Mouse (Mus musculus) lung, postnatal 4 days (tissue): ENCODE measurements at regions not wholly inside any gene's neighbourhood (a gene's known extent, or its start where the extent isn't known, plus 50 kb on each side); places are given as distances from the start of the nearest gene placed in this dataset.
"Not testable (repeated sequence)": the region's sequence is repeated elsewhere in the genome, so short reads cannot be mapped to it uniquely, and the experiment has no call there.

ENCODE experiments used
- DNase-seq, 2 experiments: peaks; one replicate each; pipeline ENCODE4 v3.0.0; 2021

DNA sequence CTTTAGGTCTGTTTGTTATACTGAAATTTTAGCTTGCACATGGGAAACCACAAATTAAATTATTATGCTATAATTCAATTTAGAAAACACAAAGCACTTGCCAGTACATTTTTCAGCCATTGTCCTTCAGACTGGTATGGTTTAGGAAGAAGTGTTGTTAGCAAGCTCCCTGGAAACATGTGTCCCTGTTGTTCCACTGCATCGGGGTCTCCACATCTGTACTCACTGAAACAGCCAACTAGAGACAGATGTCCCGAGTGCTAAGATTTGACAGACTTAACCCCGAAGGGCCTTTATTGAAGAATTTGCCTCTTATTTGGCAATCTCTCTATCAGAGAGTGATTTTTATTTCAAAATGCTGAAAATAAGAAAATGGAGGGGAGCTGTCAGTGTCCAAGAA, 362.6 kb downstream of the Rfpl4b start:
- no peak for DNase-seq

GRCm38 (mm10) chr10:38458424-38458823, 363.2 kb downstream of the Rfpl4b start:
- DNase-seq = no peak

GRCm38 (mm10) chr10:38456786-38457185, 364.8 kb downstream of the Rfpl4b start:
- DNase-seq = no peak

DNA sequence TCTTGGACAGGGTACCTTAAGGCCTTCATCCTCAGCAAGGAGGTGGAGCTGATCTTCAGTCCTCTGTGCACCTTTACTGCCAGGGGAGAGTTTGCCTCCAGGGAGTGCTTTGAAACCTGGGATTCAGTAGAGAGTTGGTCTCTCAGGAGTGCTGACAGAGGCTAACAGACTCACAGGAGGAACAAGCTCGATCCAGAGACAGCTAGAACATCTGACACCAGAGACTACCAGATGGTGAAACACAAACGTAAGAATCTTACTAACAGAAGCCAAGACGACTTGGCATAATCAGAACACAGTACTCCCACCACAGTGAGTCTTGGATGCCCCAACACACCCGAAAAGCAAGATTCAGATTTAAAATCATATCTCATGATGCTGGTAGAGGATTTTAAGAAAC, 372.3 kb downstream of the Rfpl4b start:
- no peak for DNase-seq

- DNase-seq = no peak
Observed at GRCm38 (mm10) chr10:38447706-38448105, 373.9 kb downstream of the Rfpl4b start.

DNA sequence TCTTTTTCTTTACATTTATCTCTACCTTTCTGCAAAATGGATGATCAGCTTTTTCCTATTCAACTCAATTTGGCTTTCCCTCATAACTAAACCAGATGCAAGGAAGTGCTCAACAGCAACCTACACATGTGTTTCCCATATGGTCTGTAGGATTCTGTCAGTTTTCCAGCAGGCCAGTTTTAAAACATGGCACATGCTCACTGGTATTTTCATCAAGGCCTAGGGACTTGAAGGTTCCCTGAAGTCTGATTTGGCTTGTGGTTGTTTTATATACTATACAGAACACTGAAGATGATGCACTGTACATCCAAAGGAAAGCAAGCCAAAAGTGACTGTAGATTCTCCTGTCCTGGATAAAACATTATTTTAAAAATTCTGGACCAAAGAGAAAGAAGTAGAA, 374.3 kb downstream of the Rfpl4b start:
- DNase-seq = no peak

- no peak for DNase-seq
Observed at GRCm38 (mm10) chr10:38439286-38439685, 382.3 kb downstream of the Rfpl4b start.

DNA sequence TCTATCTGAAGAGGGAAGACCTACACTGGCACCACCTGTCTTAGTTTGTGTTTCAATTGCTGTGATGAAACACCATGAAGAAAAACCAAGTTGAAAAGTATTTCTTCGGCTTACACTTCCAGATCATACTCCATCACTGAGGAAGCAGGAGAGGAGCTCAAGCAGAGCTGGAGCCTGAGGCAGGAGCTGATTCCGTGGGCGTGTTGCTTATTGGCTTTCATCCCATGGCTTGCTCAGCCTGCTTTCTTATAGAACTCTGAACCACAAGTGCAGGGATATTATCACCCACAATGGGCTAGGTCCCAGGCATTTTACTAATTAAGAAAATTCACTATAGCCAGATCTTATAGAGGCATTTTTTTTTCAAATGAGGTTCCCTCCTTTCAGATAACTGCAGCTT, 384.7 kb downstream of the Rfpl4b start:
- no peak for DNase-seq

- no peak for DNase-seq
Observed at GRCm38 (mm10) chr10:38421541-38421940, 400.0 kb downstream of the Rfpl4b start.

DNA sequence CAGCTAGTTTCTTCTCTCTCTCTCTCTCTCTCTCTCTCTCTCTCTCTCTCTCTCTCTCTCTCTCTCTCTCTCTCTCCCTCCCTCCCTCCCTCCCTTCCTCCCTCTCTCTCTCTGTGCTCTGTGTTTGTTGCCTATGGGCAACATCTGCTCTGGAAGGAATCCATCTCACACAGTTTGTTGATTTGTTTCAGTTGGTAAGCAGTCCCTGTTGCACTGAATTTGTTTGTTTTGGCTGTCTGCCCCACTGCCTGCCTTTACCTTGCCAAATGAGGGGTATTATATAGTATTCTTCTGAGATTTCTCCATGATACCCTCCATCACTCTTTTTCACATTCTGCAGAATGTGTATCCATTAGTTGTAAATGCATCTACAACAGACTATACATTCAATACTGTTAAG, 401.8 kb downstream of the Rfpl4b start:
- no peak for DNase-seq

DNA sequence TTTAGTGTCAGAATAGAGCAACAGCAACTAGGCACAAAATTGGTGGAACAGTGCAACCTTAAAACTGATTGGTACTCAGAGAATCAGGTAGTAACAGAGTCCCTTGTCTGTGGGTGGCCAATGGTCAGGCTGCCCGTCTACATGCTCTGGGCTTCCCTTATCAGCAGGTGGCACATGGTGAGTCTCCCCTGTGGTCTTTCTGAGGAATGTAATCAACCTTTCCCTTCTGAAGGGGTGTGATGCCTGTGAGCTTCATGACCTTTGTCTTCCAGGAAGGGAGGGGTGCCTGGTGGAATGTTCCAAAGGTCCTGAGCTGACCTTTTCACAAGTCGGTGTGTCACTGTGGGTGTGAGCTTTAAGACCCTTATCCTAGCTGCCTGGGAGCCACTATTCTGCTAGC, 438.4 kb downstream of the Rfpl4b start:
- DNase-seq = no peak

DNA sequence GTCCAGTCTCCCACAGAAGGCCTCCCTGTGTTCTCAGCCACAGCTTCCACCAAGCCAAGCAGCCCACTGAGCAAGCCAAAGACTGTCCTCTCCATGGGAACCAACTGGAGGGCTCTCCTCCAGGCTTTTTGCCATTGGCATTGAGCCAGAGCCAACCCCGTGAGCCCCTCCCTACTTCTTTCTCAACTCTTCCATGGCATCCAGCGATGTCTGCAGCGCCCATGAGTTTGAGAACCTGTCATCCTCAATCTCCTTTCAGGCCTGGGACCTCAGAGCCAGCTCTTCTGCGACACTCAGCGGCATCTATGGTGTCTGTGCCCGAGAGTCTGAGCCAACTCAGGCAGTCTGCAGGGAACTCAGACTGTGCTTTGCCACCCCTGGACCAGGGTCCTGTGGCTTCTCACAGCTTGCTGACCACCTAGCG, 439.7 kb downstream of the Rfpl4b start:
- DNase-seq = peak in 1 of 2 experiments; percentile 28

- peak; percentile 6 to 17 for DNase-seq
Observed at GRCm38 (mm10) chr10:38380388-38380787, 441.2 kb downstream of the Rfpl4b start.

DNA sequence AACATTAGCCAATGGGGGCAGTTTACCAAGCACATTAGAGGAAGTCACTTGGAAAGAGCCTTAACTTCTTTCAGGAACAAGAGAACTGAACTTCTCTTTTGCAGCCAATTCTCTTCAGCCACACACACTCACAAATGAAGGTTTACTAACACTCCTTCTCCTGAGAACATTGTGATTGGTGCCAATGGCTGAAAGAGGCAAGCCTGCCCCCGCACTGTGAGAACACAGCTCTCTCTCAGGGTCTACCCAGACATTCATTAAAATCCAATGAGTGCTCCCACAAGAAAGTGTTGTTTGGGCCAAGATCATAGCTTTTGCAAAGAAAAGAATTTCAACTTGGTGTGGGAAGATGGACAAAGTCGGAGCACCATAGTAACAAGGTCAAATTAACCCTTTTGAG, 454.8 kb downstream of the Rfpl4b start:
- no peak for DNase-seq

DNA sequence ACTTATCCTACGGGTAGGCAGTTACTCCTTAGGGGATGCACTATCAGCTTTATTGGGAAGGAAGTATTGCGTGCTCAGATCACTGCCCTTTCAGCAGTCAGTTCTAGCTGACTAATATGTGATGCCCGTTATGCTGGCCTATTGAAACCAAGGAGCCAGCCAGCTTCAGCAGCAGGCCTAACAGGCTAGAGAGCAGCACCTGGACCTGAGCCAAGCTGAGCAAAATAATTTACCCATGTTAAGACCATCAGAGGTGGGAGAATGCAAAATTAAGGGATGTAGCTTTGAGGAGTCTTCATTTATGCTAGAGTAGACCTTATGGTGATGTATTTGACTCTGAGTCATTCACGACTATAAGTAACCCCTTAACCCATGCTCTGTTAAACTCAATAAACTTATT, 456.7 kb downstream of the Rfpl4b start:
- DNase-seq = no peak

- DNase-seq = no peak
Observed at GRCm38 (mm10) chr10:38357539-38358232, 463.9 kb downstream of the Rfpl4b start.

DNA sequence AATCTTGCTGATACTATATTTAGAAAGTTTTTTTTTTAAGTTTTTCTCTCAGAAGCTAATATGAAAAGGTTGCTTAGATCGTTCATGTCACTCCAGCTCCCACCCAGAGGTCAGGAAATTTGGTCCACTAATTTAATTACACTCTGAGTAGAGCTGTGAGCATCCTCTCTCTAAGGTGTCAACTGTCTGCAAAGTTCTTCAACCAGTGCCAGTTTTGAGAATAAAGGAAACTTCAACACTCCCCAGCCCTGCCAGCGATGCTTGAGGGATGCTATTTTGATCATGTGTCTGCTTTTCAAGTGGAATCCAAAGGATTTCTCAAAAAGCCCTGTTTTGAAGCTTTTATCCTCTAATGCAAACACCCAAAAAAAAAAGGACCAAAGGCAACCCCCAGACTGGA, 467.6 kb downstream of the Rfpl4b start:
- DNase-seq = no peak

GRCm38 (mm10) chr10:38353526-38353925, 468.1 kb downstream of the Rfpl4b start:
- no peak for DNase-seq

GRCm38 (mm10) chr10:38347029-38347428, 474.6 kb downstream of the Rfpl4b start:
- not testable (repeated sequence) for DNase-seq

- no peak for DNase-seq
Observed at GRCm38 (mm10) chr10:38340406-38341175, 481.0 kb downstream of the Rfpl4b start.

DNA sequence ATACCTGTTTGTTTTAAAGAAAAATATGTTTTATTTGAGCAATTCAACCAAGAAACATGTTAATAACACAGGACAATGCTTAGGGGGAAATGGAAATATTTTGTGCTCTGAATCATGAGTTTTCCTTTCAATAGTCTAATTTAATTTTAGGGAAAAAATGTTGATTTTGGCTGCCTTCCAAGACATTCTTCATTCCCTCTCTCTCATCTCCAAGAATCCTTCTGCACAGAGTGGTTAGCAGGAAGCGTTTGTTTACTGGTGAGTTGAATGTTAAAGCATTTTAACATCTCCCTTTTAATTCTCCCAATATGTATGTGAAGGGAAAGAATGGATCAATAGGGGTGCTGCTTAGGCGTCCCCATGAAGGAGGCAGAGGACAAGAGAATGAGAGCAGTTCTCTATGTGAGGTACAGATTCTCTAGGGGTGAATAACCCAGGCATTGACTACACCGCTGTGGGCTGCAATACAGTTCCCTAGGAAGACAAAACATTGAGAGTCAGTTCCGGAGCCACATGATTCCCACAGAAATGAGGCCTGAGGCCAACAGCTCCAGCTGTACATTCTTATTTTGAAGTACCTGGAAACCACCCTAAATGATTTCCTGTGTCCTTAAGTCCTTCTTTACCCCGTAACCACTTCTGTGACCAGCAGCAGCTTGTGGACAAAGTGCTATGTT, 512.7 kb downstream of the Rfpl4b start:
- no peak for DNase-seq

DNA sequence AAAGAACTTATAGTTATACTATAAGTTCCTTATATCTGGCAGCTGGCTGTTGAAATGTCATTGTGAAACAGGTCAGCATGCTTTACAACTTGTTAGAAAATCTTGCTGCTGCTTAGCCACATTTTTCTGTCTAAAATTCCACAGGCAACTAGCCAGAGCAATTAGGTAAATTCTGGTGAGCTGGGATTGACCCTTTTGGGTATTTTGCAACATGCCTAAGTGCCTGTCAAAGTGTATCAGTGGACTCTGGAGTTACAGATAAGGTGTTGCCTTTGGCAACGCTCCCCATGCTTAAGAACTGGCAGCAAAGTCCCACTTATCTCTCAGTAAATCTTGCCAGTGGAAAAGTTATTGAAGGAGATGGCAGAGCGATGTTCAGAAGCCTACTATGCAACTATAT, 525.9 kb downstream of the Rfpl4b start:
- DNase-seq = peak; percentile 20

- no peak for DNase-seq
Observed at GRCm38 (mm10) chr10:38288689-38289283, 532.8 kb downstream of the Rfpl4b start.
